Mouse (Mus musculus) heart, embryonic 11.5 days (tissue): ENCODE measurements around the gene Polg. TPM values are rescaled to one million over a fixed set of nuclear protein-coding genes. Genes with fewer than 3 reads are reported as not detected.

Experiments
- ATAC-seq: fragments of 200-750 bp; cut with Nextera tagmentation; replicated peaks from 2 replicates; pipeline ENCODE4 v1.8.0; 2017; ENCODE audit warnings: moderate library complexity; ENCODE audit not compliant: insufficient number of reproducible peaks, low FRiP score, low TSS enrichment
- H3K27ac ChIP-seq: fragments of 300-500 bp; sonication (generic); 2 replicates; pipeline ENCODE4 v1.5.1; 2014; ENCODE audit warnings: mild to moderate bottlenecking, low read depth, low read length
- H3K27me3 ChIP-seq: fragments of 300-500 bp; sonication (generic); 2 replicates; pipeline ENCODE4 v1.6.1; 2014; ENCODE audit warnings: mild to moderate bottlenecking, low read length, mixed read lengths; ENCODE audit not compliant: control insufficient read depth, insufficient read depth
- H3K36me3 ChIP-seq: fragments of 300-500 bp; sonication (generic); 2 replicates; pipeline ENCODE4 v1.6.1; 2014; ENCODE audit warnings: mild to moderate bottlenecking, low read length, moderate library complexity, mixed read lengths; ENCODE audit not compliant: control insufficient read depth, insufficient read depth
- H3K4me1 ChIP-seq: fragments of 300-500 bp; sonication (generic); 2 replicates; pipeline ENCODE4 v1.6.1; 2014; ENCODE audit warnings: low read length; ENCODE audit not compliant: control insufficient read depth, insufficient read depth
- H3K4me2 ChIP-seq: fragments of 300-500 bp; sonication (generic); 2 replicates; pipeline ENCODE4 v1.6.1; 2014; ENCODE audit warnings: mild to moderate bottlenecking, moderate library complexity
- H3K4me3 ChIP-seq: fragments of 300-500 bp; sonication (generic); 2 replicates; pipeline ENCODE4 v1.5.1; 2014; ENCODE audit warnings: low read depth, low read length
- H3K9ac ChIP-seq: fragments of 300-500 bp; sonication (generic); 2 replicates; pipeline ENCODE4 v1.6.1; 2014; ENCODE audit warnings: mild to moderate bottlenecking, low read depth, low read length, moderate library complexity
- H3K9me3 ChIP-seq: fragments of 300-500 bp; sonication (generic); replicated peaks from 2 replicates; pipeline ENCODE4 v1.6.1; 2016; ENCODE audit warnings: low read length; ENCODE audit not compliant: control insufficient read depth
- WGBS: fragments of 180-500 bp; shearing (Covaris S2); extraction: QIAGEN DNeasy Blood & Tissue Kit; methylation state at CpG from one replicate; pipeline ENCODE4 v1.1.7; 2014; ENCODE audit not compliant: insufficient replicate concordance; 5-methylcytosine and 5-hydroxymethylcytosine counted together
- polyA plus RNA-seq: library from polyadenylated mRNA; unstranded; fragments of >200 nt; fragmentation: Nextera tagmentation; extraction: Ambion mirVana; gene quantifications from 2 replicates; pipeline ENCODE4 v1.2.1, GENCODE M21; 2014

The Polg gene
- polyA plus RNA-seq, 1 experiment from 2014 or later, result 23.9 TPM

DNA sequence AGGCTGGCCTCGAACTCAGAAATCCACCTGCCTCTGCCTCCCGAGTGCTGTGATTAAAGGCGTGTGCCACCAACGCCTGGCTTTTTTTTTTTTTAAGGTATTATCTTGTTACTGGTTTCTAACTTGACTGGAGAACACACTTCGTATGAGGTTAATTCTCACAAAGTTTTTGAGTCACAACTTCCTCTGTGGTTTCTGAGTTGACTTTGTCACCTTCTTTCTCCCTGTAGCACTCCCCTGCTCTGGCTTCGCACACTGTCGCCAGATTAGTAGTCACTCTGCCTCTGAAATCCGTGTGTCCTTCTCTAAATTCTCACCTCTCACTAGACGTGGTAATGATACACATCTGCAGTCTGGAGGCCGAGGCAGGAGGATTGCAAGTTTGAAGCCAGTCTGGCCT, 43.3 kb downstream of the Polg start:
- WGBS, result 89% methylated on average over 10 of the region's 10 CpGs
- H3K4me1 ChIP-seq, result no peaks in the 10 kb centered on the region
- no peak for ATAC-seq
- no peak overlapping the region for H3K4me3 ChIP-seq
- no peak overlapping the region for H3K9ac ChIP-seq
- no peak overlapping the region for H3K27ac ChIP-seq
- no peaks in the 10 kb centered on the region for H3K27me3 ChIP-seq
- no peaks in the 10 kb centered on the region for H3K36me3 ChIP-seq
- no peak overlapping the region for H3K4me2 ChIP-seq
- H3K9me3 ChIP-seq, result no peaks in the 10 kb centered on the region

DNA sequence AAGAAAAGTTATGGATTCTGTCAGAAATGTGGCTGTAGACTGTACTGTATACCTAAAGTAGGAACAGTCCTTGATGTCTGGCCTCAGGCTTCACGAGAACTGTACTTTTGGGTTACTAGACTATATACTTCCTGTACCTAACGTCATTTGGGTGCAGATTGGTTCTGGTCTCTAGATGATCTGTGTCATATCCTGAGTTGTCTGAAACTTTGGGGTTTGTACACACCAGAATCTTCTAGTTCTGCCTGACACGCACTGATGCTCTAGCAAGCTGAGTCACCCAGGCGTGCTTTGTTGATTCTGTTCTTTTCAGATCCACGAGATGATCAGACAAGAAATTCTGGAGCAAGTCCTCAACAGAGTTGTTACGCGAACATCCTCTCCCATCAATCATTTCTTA, 46.2 kb downstream of the Polg start:
- no peaks in the 10 kb centered on the region for H3K36me3 ChIP-seq
- ATAC-seq, result no peak
- no peaks in the 10 kb centered on the region for H3K4me1 ChIP-seq
- 90% methylated on average over 7 of the region's 7 CpGs for WGBS
- H3K9ac ChIP-seq, result no peak overlapping the region
- no peaks in the 10 kb centered on the region for H3K9me3 ChIP-seq
- no peaks in the 10 kb centered on the region for H3K27me3 ChIP-seq
- H3K27ac ChIP-seq, result no peak overlapping the region
- no peak overlapping the region for H3K4me2 ChIP-seq
- H3K4me3 ChIP-seq, result no peak overlapping the region

DNA sequence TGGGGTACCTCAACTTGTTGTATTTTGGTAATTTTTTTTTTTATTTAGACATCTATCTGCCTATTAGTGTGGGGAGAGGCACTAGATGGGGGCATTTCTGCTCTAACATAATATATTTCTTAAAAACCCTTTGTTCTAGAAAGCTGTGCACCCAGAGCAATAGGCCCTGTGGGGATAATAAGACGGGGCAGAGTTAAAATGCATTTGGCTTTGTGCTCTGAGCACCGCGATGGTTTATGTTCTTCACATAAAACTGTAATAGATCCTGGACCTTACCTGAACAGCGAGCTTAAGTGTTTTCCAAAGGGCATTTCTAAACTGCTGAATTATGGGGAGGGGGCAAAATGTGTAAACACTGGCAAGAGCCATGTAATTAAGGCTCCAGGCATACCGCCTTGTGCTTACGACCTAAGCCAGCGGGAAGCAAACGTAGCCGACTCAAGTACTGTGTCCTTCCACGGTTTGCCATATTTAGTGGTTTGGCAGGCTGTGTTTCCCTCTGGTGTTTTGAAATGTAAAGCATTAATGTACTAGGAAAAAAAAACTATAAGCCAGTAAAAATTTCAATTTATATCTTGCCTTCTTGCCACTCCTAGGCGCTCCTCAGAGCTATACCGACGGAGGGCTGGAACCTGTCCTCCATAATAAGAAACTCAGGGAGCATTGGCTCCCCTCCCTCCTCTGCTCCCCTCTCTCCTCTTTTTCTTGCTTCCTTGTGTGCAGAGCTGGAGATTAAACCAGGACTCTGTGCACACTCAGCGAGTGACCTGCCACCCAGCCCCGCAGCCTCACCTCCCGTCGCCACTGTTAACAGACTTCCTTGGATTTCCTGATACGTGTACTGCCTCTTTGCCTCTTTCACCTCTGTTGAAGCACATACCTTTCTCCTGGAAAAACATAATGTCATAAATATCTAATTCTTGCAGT, 51.5 kb downstream of the Polg start:
- H3K36me3 ChIP-seq, result no peaks in the 10 kb centered on the region
- H3K4me1 ChIP-seq, result no peaks in the 10 kb centered on the region
- ATAC-seq, result no peak
- H3K4me3 ChIP-seq, result no peak overlapping the region
- 88% methylated on average over 18 of the region's 18 CpGs for WGBS
- no peak overlapping the region for H3K9ac ChIP-seq
- H3K27ac ChIP-seq, result no peak overlapping the region
- no peaks in the 10 kb centered on the region for H3K27me3 ChIP-seq
- H3K4me2 ChIP-seq, result no peak overlapping the region
- H3K9me3 ChIP-seq, result no peaks in the 10 kb centered on the region

DNA sequence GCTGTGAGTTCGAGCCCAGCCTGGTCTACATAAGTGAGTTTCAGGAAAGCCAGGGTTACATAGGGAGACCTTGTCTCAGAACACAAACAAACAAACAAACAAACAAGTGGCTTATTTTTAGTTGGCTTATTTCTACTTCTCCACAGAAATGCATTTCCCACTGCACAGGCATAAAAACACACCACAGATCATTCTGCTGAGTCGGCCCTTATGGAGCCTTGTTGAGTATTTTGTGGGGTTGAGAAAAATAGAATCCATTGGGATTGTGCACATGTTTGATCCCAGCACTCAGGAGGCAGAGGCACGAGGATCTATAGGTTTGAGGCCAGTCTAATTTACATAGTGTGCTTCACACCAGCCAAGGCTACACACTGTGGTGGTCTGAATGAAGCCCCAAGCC, 65.9 kb downstream of the Polg start:
- Histone ChIP-seq H3K4me3 (no peak overlapping the region), H3K4me1 (no peaks in the 10 kb centered on the region), H3K9me3 (no peaks in the 10 kb centered on the region), H3K36me3 (no peaks in the 10 kb centered on the region), H3K27ac (no peak overlapping the region), H3K27me3 (no peaks in the 10 kb centered on the region), H3K9ac (no peak overlapping the region), H3K4me2 (no peak overlapping the region)
- no peak for ATAC-seq
- 74% methylated on average over 3 of the region's 3 CpGs for WGBS

DNA sequence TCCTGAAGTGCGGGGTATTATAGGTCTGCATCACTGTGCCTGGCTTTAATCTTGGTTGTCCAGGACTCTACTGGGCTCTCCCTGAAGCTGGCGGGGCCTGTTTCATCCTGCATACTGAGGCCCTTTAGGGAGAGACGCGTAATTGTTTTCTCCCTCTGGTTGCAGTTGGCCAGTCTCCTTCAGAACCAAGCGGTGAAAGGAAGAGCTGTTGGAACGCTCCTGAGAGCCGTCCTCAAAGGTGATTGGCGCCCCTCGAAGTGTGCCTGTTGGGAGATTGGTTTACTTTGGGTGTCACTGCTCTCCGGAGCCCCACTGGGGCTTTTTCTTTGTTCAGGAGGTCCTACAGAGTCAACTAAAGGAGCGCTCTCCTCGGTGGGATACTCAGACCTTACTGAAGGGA, 67.2 kb downstream of the Polg start:
- Histone ChIP-seq H3K9ac (no peak overlapping the region), H3K27me3 (no peaks in the 10 kb centered on the region), H3K4me2 (no peak overlapping the region), H3K27ac (no peak overlapping the region), H3K9me3 (no peaks in the 10 kb centered on the region), H3K4me3 (no peak overlapping the region), H3K36me3 (no peaks in the 10 kb centered on the region), H3K4me1 (no peaks in the 10 kb centered on the region)
- WGBS, result 68% methylated on average over 12 of the region's 12 CpGs
- no peak for ATAC-seq

DNA sequence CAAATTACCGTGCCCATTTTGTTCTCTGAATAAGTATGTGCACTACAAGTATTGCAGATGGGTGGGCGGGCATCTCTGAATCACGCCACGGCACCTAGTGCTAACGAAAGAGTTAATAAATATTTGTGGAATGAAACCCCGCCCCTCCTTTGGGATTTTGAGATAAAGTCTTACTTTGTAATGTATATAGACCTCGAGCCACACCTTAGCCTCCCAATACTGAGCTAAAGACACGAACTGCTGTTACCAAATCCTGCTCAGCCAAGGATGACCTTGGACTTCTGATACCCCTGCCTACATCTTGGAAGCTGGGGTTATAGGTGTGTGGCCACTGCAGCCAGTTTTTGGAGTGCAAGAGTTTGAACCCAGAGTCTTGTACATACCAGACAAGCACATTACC, 67.7 kb downstream of the Polg start:
- Histone ChIP-seq H3K9me3 (no peaks in the 10 kb centered on the region), H3K27me3 (no peaks in the 10 kb centered on the region), H3K4me1 (no peaks in the 10 kb centered on the region), H3K9ac (no peak overlapping the region), H3K4me2 (no peak overlapping the region), H3K36me3 (no peaks in the 10 kb centered on the region), H3K27ac (no peak overlapping the region), H3K4me3 (no peak overlapping the region)
- ATAC-seq, result no peak
- 82% methylated on average over 8 of the region's 8 CpGs for WGBS

DNA sequence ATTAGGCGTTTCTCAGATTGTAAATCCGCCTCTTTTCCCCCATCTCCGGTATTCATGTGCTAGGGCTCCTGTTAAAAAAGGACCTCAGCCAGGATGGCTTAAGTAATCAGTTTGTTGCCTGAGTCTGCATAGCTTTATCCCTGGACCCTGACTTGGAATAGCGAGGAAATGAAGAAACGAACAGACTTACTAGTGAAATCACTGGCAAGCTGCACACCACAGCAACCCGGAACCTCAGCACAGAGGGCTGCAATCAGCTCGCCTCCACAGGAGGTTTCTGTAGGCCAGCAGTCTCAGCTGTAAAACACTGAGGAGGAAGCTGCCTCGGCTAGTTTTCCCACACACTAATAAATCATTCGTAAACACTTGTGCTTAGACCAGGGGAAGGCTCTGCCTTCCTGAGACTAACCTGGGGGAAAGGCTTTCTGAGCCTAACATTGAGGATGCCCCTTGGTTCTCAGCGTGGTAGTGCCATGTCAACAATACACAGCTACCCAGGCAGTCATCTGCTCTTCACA, 68.7 kb downstream of the Polg start:
- no peak overlapping the region for H3K9ac ChIP-seq
- no peaks in the 10 kb centered on the region for H3K27me3 ChIP-seq
- ATAC-seq, result no peak
- WGBS, result 77% methylated on average over 10 of the region's 10 CpGs
- H3K4me3 ChIP-seq, result no peak overlapping the region
- H3K36me3 ChIP-seq, result no peaks in the 10 kb centered on the region
- no peak overlapping the region for H3K4me2 ChIP-seq
- H3K27ac ChIP-seq, result no peak overlapping the region
- no peaks in the 10 kb centered on the region for H3K4me1 ChIP-seq
- H3K9me3 ChIP-seq, result no peaks in the 10 kb centered on the region
